Mouse (Mus musculus) heart, embryonic 10.5 days (tissue): ENCODE measurements at regions not wholly inside any gene's neighbourhood (a gene's known extent, or its start where the extent isn't known, plus 50 kb on each side); places are given as distances from the start of the nearest gene placed in this dataset.

ENCODE experiments used
- DNase-seq: peaks from one replicate; pipeline ENCODE4 v3.0.0-alpha.2; 2017; ENCODE audit warnings: low spot score
- H3K27ac ChIP-seq: fragments of 300-500 bp; sonication (generic); 2 replicates; pipeline ENCODE4 v1.5.1; 2016; ENCODE audit warnings: mild to moderate bottlenecking
- H3K27me3 ChIP-seq: fragments of 300-500 bp; sonication (generic); 2 replicates; pipeline ENCODE4 v1.6.1; 2016; ENCODE audit warnings: mild to moderate bottlenecking; ENCODE audit not compliant: poor library complexity, insufficient read depth, severe bottlenecking
- H3K36me3 ChIP-seq: fragments of 300-500 bp; sonication (generic); 2 replicates; pipeline ENCODE4 v1.6.1; 2016; ENCODE audit warnings: mild to moderate bottlenecking, moderate library complexity
- H3K4me1 ChIP-seq: fragments of 300-500 bp; sonication (generic); 2 replicates; pipeline ENCODE4 v1.6.1; 2016; ENCODE audit warnings: mild to moderate bottlenecking
- H3K4me3 ChIP-seq: fragments of 300-500 bp; sonication (generic); 2 replicates; pipeline ENCODE4 v1.5.1; 2016; ENCODE audit warnings: mild to moderate bottlenecking, moderate library complexity
- H3K9me3 ChIP-seq: fragments of 300-500 bp; sonication (generic); 2 replicates; pipeline ENCODE4 v1.6.1; 2016; ENCODE audit warnings: mild to moderate bottlenecking, moderate library complexity
- WGBS: fragments of 180-500 bp; shearing (Covaris S2); methylation state at CpG from one replicate; pipeline ENCODE4 v1.1.7; 2016; 5-methylcytosine and 5-hydroxymethylcytosine counted together

- H3K4me3 ChIP-seq = no peak overlapping the region
- no peaks in the 10 kb centered on the region for H3K4me1 ChIP-seq
- WGBS = 74% methylated on average over 5 of the region's 5 CpGs
- no peak for DNase-seq
- no peaks in the 10 kb centered on the region for H3K9me3 ChIP-seq
- no peak overlapping the region for H3K27ac ChIP-seq
- H3K36me3 ChIP-seq = no peaks in the 10 kb centered on the region
- H3K27me3 ChIP-seq = no peaks in the 10 kb centered on the region
Observed at GRCm38 (mm10) chr10:9113706-9114105, 227.8 kb upstream of the Sash1 start.

GRCm38 (mm10) chr10:9111051-9111450 lies 225.2 kb upstream of the Sash1 start:
- Histone ChIP-seq H3K4me1 (no peaks in the 10 kb centered on the region), H3K27me3 (no peaks in the 10 kb centered on the region), H3K27ac (no peak overlapping the region), H3K36me3 (no peaks in the 10 kb centered on the region), H3K9me3 (no peaks in the 10 kb centered on the region), H3K4me3 (no peak overlapping the region)
- DNase-seq = no peak
- 89% methylated on average over 3 of the region's 3 CpGs for WGBS

- Histone ChIP-seq H3K9me3 (no peaks in the 10 kb centered on the region), H3K4me1 (no peaks in the 10 kb centered on the region), H3K4me3 (no peak overlapping the region), H3K27ac (no peak overlapping the region), H3K27me3 (no peaks in the 10 kb centered on the region), H3K36me3 (no peaks in the 10 kb centered on the region)
- WGBS = 87% methylated on average over 2 of the region's 2 CpGs
- no peak for DNase-seq
Observed at GRCm38 (mm10) chr10:9096207-9096606, 210.3 kb upstream of the Sash1 start.

- DNase-seq = no peak
Observed at GRCm38 (mm10) chr10:9095163-9095562, 209.3 kb upstream of the Sash1 start.

GRCm38 (mm10) chr10:9092237-9092885 lies 206.5 kb upstream of the Sash1 start:
- H3K36me3 ChIP-seq = no peaks in the 10 kb centered on the region
- no peaks in the 10 kb centered on the region for H3K9me3 ChIP-seq
- H3K4me3 ChIP-seq = no peak overlapping the region
- DNase-seq = no peak
- H3K27ac ChIP-seq = no peak overlapping the region; the same call in 1 of the 2 replicates
- no peaks in the 10 kb centered on the region for H3K4me1 ChIP-seq
- no peaks in the 10 kb centered on the region for H3K27me3 ChIP-seq
- WGBS = 56% methylated on average over 10 of the region's 10 CpGs

More at GRCm38 (mm10) chr10:9095163-9095562, 209.3 kb upstream of the Sash1 start:
- no peaks in the 10 kb centered on the region for H3K36me3 ChIP-seq
- WGBS = 79% methylated on average over 6 of the region's 6 CpGs
- no peaks in the 10 kb centered on the region for H3K4me1 ChIP-seq
- H3K27me3 ChIP-seq = no peaks in the 10 kb centered on the region
- H3K4me3 ChIP-seq = no peak overlapping the region
- no peaks in the 10 kb centered on the region for H3K9me3 ChIP-seq
- H3K27ac ChIP-seq = no peak overlapping the region

GRCm38 (mm10) chr10:9090961-9091360 lies 205.1 kb upstream of the Sash1 start:
- DNase-seq = no peak
- Histone ChIP-seq H3K27me3 (no peaks in the 10 kb centered on the region), H3K36me3 (no peaks in the 10 kb centered on the region), H3K27ac (no peak overlapping the region), H3K4me1 (0 out of 2 replicates have a peak, but pooled peaks cover 2% of the 10 kb centered on the region), H3K9me3 (no peaks in the 10 kb centered on the region), H3K4me3 (no peak overlapping the region)
- 84% methylated on average over 6 of the region's 6 CpGs for WGBS

DNA sequence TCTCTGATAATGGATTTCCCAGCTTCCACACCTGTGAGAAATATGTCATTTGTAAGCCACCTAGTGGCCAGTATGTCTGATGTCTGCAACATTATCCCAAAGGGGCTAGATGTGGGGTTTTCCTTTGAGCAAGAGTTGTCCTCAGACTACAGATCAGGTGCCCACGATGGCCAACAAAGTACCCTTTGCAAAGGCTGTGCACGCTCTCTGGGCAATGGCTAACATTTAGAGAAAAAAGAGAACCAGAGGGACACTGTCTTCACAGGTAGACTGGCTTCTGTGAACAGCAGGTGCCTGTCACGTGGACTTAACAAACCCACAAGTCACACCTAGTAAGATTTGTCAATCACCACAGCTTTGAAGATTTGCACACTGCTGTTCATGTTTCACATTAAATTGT lies 202.0 kb upstream of the Sash1 start:
- Histone ChIP-seq H3K27ac (no peak overlapping the region), H3K36me3 (no peaks in the 10 kb centered on the region), H3K4me3 (no peak overlapping the region), H3K9me3 (no peaks in the 10 kb centered on the region), H3K27me3 (no peaks in the 10 kb centered on the region), H3K4me1 (0 out of 2 replicates have a peak, but pooled peaks cover 2% of the 10 kb centered on the region)
- no peak for DNase-seq
- 80% methylated on average over 3 of the region's 3 CpGs for WGBS

- Histone ChIP-seq H3K9me3 (no peaks in the 10 kb centered on the region), H3K4me1 (0 out of 2 replicates have a peak, but pooled peaks cover 2% of the 10 kb centered on the region), H3K27ac (no peak overlapping the region), H3K27me3 (no peaks in the 10 kb centered on the region), H3K4me3 (no peak overlapping the region), H3K36me3 (no peaks in the 10 kb centered on the region)
- WGBS = 72% methylated on average over 3 of the region's 3 CpGs
- no peak for DNase-seq
Observed at GRCm38 (mm10) chr10:9087171-9087570, 201.3 kb upstream of the Sash1 start.

- no peak overlapping the region for H3K27ac ChIP-seq
- no peaks in the 10 kb centered on the region for H3K9me3 ChIP-seq
- WGBS = 88% methylated on average over 2 of the region's 2 CpGs
- DNase-seq = no peak
- H3K27me3 ChIP-seq = no peaks in the 10 kb centered on the region
- no peaks in the 10 kb centered on the region for H3K36me3 ChIP-seq
- no peak overlapping the region for H3K4me3 ChIP-seq
- 0 out of 2 replicates have a peak, but pooled peaks cover 2% of the 10 kb centered on the region for H3K4me1 ChIP-seq
Observed at GRCm38 (mm10) chr10:9086666-9087065, 200.8 kb upstream of the Sash1 start.

DNA sequence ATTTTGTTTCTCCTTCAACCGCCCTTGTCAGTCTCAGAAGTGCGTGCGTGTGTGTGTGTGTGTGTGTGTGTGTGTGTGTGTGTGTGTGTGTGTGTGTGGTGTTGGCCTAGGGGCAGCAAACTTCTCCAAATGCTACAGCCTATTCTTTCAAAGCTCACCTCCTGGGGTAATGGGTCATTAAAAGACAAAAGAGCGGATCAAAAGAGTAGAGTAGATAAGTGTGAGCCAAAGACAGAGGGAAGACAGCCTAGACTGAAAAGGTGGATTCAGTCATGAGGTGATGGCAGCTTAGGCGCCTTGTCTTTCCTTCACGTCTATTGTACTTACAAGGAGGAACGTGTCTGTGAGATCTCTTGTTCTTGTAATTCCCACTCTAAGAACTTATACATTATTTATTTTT lies 199.6 kb upstream of the Sash1 start:
- Histone ChIP-seq H3K4me3 (no peak overlapping the region), H3K27me3 (no peaks in the 10 kb centered on the region), H3K4me1 (0 out of 2 replicates have a peak, but pooled peaks cover 2% of the 10 kb centered on the region), H3K27ac (no peak overlapping the region), H3K9me3 (no peaks in the 10 kb centered on the region), H3K36me3 (no peaks in the 10 kb centered on the region)
- no peak for DNase-seq
- WGBS = 74% methylated on average over 7 of the region's 7 CpGs

DNA sequence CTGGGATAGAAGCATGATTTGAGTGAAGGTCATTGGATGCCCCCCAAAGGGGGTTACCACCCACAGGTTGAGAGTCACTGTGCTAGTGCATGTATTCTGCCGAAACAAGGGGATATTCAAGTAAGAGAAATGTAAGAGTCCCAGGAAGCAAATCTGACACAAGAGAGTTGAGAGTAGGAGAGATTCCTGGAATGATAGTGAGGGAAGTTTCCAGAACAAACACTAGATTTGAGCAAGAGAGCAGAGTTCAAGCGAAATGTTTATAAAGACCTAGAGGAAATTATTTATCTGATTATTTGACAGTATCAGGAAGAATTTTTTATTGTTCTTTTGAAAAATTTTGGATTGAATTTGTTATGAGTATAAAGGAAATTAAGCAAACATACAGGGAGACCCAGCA lies 189.0 kb upstream of the Sash1 start:
- Histone ChIP-seq H3K9me3 (no peaks in the 10 kb centered on the region), H3K36me3 (no peaks in the 10 kb centered on the region), H3K4me3 (no peak overlapping the region), H3K4me1 (no peaks in the 10 kb centered on the region), H3K27me3 (no peaks in the 10 kb centered on the region), H3K27ac (no peak overlapping the region)
- no peak for DNase-seq
- WGBS = 87% methylated on average over 2 of the region's 2 CpGs

DNA sequence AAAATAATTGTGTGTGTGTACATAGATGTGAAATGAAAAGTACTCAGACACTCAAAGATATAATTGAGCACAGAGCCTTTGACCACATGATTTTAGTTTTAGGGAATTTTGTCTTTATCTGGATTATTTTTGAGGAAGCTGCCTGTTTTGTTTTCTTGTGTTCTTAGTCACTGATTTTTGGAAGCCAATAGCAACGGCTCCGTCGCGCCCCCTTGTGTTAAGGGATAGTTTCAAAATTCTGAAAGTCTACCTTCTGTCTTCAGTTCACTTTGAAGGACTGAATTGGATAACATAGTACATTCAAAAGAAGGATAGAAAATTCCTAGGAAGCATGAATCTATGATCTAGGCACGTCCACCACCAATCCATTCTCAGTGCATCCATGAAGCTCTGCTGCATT lies 185.8 kb upstream of the Sash1 start:
- no peaks in the 10 kb centered on the region for H3K4me1 ChIP-seq
- DNase-seq = no peak
- H3K4me3 ChIP-seq = no peak overlapping the region
- no peaks in the 10 kb centered on the region for H3K27me3 ChIP-seq
- H3K36me3 ChIP-seq = no peaks in the 10 kb centered on the region
- 17% methylated on average over 5 of the region's 5 CpGs for WGBS
- H3K9me3 ChIP-seq = no peaks in the 10 kb centered on the region
- H3K27ac ChIP-seq = no peak overlapping the region

GRCm38 (mm10) chr10:9069608-9070190 lies 183.8 kb upstream of the Sash1 start:
- 75% methylated on average over 13 of the region's 13 CpGs for WGBS
- Histone ChIP-seq H3K4me1 (no peaks in the 10 kb centered on the region), H3K4me3 (no peak overlapping the region), H3K9me3 (no peaks in the 10 kb centered on the region), H3K27ac (no peak overlapping the region), H3K27me3 (no peaks in the 10 kb centered on the region), H3K36me3 (no peaks in the 10 kb centered on the region)
- DNase-seq = no peak

GRCm38 (mm10) chr10:9066566-9066965 lies 180.7 kb upstream of the Sash1 start:
- Histone ChIP-seq H3K4me3 (no peak overlapping the region), H3K9me3 (no peaks in the 10 kb centered on the region), H3K27me3 (no peaks in the 10 kb centered on the region), H3K4me1 (no peaks in the 10 kb centered on the region), H3K36me3 (no peaks in the 10 kb centered on the region), H3K27ac (no peak overlapping the region)
- WGBS = 67% methylated on average over 3 of the region's 3 CpGs
- no peak for DNase-seq
